Mouse (Mus musculus): ENCODE results near the gene Podxl2. TPM values are rescaled to one million over a fixed set of nuclear protein-coding genes. Genes with fewer than 3 reads are reported as not detected.

The Podxl2 gene
- polyA plus RNA-seq, 1 experiment from 2014 or later, result 10.7 TPM

DNA sequence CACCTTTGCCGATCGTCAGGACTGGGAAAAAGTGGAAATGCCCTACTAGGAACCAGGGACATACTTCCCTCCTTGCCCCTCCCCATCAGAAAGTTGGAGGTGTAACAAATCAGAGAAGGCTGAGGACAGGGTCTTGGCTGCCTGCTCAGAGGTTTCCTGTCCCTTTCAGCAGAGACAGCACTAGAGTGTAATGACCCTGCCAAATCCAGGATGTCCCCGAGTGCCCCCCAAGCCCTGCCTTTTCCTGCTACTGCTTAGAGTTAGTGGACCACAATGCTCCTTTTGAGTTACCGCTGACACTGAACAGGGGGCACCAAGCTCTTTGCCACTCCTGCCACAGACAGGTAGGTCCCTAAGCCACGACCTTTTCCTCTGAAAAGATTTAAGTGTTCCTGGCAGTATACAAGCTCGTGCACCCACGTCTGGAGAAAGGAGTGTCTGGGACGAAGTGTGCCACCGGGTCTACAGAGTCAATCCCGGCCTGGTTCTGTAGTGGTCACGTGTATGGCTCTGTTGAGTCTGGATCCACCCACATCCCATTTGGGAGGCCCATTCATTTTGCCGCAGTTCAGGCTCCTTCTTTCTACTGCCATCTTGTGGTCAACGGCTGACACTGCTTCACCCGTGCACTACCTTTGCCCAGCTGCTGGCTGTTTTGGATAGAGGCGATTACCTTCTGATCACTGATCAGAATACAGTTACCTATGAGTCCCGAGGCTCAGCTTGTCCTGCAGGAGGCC lies 31.7 kb upstream of the Podxl2 start:
- WGBS, result 19% methylated on average over 16 of the region's 16 CpGs
- Histone ChIP-seq H3K4me3 (ENCODE audit: low read depth, low read length) (no peak overlapping the region), H3K27me3 (replicated peaks; ENCODE audit: control insufficient read depth, insufficient read depth, low read length) (no peaks in the 10 kb centered on the region), H3K4me1 (replicated peaks; ENCODE audit: control insufficient read depth, insufficient read depth, low read length) (peaks cover 22% of the 10 kb centered on the region), H3K9me3 (ENCODE audit: control insufficient read depth, low read length) (no peaks in the 10 kb centered on the region), H3K9ac (ENCODE audit: low read depth, low read length) (no peak overlapping the region), H3K4me2 (peak overlapping the region; percentile 28), H3K27ac (ENCODE audit: low read depth, low read length) (no peak overlapping the region), H3K36me3 (ENCODE audit: control insufficient read depth, insufficient read depth, low read length) (peaks cover 11% of the 10 kb centered on the region)
- DNase-seq (ENCODE audit: low spot score), result peak; percentile 69
- ATAC-seq (replicated peaks; ENCODE audit: low FRiP score), result peak; percentile 24; the same call in 1 of the 2 replicates

DNA sequence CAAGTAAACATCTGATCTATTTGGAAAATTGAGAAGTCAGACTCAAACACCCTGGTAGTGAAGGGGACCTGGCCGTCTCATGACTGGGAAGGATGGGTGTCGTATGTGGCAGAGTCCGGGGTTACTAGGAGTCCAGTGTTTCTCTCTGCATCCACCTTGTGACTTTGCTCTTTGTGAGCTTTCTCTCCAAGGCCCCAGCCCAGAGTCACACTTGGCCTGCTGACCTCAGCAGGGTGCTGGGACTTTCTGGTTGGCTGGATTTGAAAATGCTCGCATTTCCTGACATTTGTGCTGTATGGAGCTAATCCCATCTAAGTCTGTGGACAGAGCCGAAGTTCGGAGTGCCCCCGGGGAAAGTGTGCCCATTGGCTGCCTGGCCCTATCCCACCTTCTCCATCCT lies 30.2 kb upstream of the Podxl2 start:
- Histone ChIP-seq H3K4me2 (no peak overlapping the region), H3K27ac (ENCODE audit: low read depth, low read length) (no peak overlapping the region), H3K9ac (ENCODE audit: low read depth, low read length) (no peak overlapping the region), H3K27me3 (replicated peaks; ENCODE audit: control insufficient read depth, insufficient read depth, low read length) (no peaks in the 10 kb centered on the region), H3K4me1 (replicated peaks; ENCODE audit: control insufficient read depth, insufficient read depth, low read length) (peaks cover 29% of the 10 kb centered on the region), H3K36me3 (ENCODE audit: control insufficient read depth, insufficient read depth, low read length) (peaks cover 4% of the 10 kb centered on the region), H3K4me3 (ENCODE audit: low read depth, low read length) (no peak overlapping the region), H3K9me3 (ENCODE audit: control insufficient read depth, low read length) (no peaks in the 10 kb centered on the region)
- ATAC-seq (replicated peaks; ENCODE audit: low FRiP score), result no peak
- 89% methylated on average over 7 of the region's 7 CpGs for WGBS
- DNase-seq (ENCODE audit: low spot score), result no peak

DNA sequence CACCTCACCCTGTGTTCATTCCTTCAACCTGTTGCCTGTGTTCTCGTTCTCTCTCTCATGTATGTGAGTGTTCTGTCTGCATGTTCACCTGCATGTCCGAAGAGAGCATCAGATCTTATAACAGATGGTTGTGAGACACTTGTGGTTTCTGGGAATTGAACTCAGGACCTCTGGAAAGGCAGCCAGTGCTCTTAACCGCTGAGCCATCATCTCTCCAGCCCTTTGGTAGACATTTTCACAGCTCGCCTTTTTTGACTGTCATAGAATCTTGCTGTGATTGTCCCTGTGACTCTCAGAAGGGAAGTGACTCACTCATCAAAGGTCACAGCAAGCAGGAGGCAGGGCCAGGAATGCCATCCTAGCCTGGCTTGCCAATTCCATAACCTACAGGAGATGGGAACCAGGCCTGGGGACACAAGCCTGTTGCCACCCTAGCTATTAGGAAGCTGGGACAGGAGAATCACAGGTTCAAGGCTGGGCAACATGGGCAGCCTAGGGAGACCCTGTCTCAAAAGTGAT lies 29.7 kb upstream of the Podxl2 start:
- ATAC-seq (replicated peaks; ENCODE audit: low FRiP score), result no peak
- Histone ChIP-seq H3K4me3 (ENCODE audit: low read depth, low read length) (no peak overlapping the region), H3K9me3 (ENCODE audit: control insufficient read depth, low read length) (no peaks in the 10 kb centered on the region), H3K27me3 (replicated peaks; ENCODE audit: control insufficient read depth, insufficient read depth, low read length) (no peaks in the 10 kb centered on the region), H3K4me2 (no peak overlapping the region; the same call in 1 of the 2 replicates), H3K36me3 (ENCODE audit: control insufficient read depth, insufficient read depth, low read length) (peaks cover 4% of the 10 kb centered on the region), H3K9ac (ENCODE audit: low read depth, low read length) (no peak overlapping the region), H3K4me1 (replicated peaks; ENCODE audit: control insufficient read depth, insufficient read depth, low read length) (peaks cover 29% of the 10 kb centered on the region), H3K27ac (ENCODE audit: low read depth, low read length) (no peak overlapping the region)
- DNase-seq (ENCODE audit: low spot score), result no peak
- WGBS, result 83% methylated on average over 4 of the region's 4 CpGs

DNA sequence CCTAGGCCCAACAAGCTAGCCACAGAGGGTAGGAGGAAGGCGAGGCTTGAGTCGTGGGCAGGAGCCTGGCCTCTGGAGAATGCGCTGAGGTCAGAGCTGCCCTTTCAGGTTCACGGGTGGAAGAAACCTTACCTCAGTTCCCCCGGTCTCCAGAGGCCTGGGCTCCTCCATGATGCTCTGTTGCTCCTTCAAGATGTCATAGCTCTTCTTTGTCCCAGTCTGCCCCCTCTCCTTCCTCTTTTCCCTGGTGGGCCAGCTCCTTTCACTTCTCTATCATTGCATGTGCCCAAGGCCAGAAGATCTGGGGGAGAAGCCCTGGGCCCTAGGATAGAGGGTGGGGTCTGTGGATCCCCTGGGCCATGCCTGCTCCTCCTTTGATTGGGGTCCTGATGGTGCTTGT lies 28.9 kb upstream of the Podxl2 start:
- H3K4me1 ChIP-seq (replicated peaks; ENCODE audit: control insufficient read depth, insufficient read depth, low read length), result peaks cover 34% of the 10 kb centered on the region
- no peaks in the 10 kb centered on the region; the same call in 1 of the 2 replicates for H3K36me3 ChIP-seq (ENCODE audit: control insufficient read depth, insufficient read depth, low read length)
- H3K27me3 ChIP-seq (replicated peaks; ENCODE audit: control insufficient read depth, insufficient read depth, low read length), result no peaks in the 10 kb centered on the region
- peak overlapping the region; percentile 92 for H3K9ac ChIP-seq (ENCODE audit: low read depth, low read length)
- no peaks in the 10 kb centered on the region for H3K9me3 ChIP-seq (ENCODE audit: control insufficient read depth, low read length)
- peak overlapping the region; percentile 91 for H3K4me2 ChIP-seq
- peak overlapping the region; percentile 89 for H3K4me3 ChIP-seq (ENCODE audit: low read depth, low read length)
- 62% methylated on average over 5 of the region's 5 CpGs for WGBS
- DNase-seq (ENCODE audit: low spot score), result no peak
- ATAC-seq (replicated peaks; ENCODE audit: low FRiP score), result no peak
- no peak overlapping the region for H3K27ac ChIP-seq (ENCODE audit: low read depth, low read length)

DNA sequence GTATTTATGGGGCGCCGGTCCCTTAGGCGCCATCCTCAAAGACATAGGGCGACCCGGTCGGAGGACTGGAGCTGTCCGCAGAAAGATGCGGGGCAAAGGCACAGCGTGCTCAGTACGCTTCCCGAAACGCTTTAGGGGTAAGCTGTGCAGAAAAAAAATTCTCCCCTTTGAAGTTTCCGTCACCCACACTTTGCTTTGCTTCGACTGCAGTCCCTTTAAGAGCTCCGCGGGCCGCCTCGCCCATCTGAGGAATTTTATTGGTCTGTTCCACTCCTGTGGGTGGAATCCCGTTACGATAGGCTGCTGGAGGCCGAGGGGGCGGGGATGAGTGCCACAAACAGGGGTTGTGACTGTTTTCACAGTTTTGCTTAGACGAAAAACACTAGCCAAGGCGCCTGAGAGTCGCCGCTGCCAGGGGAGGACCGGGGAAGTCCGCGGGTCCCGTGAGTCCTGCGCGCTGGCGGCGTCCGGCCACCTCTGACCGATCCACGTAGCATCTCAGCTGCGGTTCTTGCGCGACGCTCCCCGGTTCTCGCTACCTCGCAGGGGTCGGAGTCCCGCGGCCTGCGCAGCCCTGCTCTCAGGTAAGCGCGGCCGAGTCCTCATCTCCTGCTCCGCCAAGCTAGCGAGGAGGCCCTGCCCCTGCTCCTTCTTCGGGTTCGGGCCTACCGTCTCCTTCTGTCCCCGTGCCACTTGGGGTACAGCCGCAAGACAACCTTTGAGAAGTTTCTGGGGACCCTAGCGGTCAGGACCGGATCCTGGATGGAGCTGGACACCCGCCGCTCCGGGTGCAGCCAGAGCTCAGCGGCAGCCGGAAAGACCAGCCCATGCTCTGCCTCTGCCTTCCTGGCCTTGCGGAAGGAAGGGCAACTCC lies 27.3 kb upstream of the Podxl2 start, which contains the start of gene Tpra1:
Tpra1 (plus strand) TSS at position 305 of the 874 bp plus-strand sequence.
- H3K9ac ChIP-seq (ENCODE audit: low read depth, low read length), result peak within 1 kb of the TSS; percentile 92
- H3K27me3 ChIP-seq (replicated peaks; ENCODE audit: control insufficient read depth, insufficient read depth, low read length), result no peaks in the 10 kb centered on the region
- H3K4me1 ChIP-seq (replicated peaks; ENCODE audit: control insufficient read depth, insufficient read depth, low read length), result peaks cover 38% of the 10 kb centered on the region
- peak; percentile 89 for DNase-seq (ENCODE audit: low spot score)
- H3K36me3 ChIP-seq (ENCODE audit: control insufficient read depth, insufficient read depth, low read length), result peaks cover 2% of the 10 kb centered on the region; the same call in 1 of the 2 replicates
- H3K9me3 ChIP-seq (ENCODE audit: control insufficient read depth, low read length), result no peaks in the 10 kb centered on the region
- H3K4me3 ChIP-seq (ENCODE audit: low read depth, low read length), result peak within 1 kb of the TSS; percentile 89
- under 1% methylated on average over 66 of the region's 66 CpGs for WGBS
- peak within 1 kb of the TSS; percentile 91 for H3K4me2 ChIP-seq
- H3K27ac ChIP-seq (ENCODE audit: low read depth, low read length), result peak within 1 kb of the TSS; percentile 88
- ATAC-seq (replicated peaks; ENCODE audit: low FRiP score), result peak; percentile 82

DNA sequence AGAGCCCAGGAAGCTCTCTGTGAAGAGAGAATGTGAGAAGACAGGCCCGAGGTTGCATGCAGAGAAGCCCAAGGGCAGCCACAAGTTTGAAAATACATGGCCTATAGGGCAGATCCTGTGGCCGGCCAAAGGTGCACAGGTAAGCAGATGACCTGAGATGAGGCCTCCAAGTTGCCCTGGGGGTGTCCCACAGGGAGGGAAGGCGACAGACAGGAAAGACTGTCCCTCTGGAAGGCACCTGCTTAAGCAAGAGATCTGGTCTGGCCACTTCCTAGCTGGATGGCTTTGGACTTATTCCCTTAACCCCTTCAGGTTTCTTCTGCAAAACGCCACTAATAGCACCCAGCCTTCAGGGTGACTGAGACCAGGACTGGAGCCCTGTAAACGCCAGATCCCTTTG lies 26.6 kb upstream of the Podxl2 start:
- H3K4me3 ChIP-seq (ENCODE audit: low read depth, low read length), result peak overlapping the region; percentile 89
- peak overlapping the region; percentile 88 for H3K27ac ChIP-seq (ENCODE audit: low read depth, low read length)
- H3K36me3 ChIP-seq (ENCODE audit: control insufficient read depth, insufficient read depth, low read length), result peaks cover 5% of the 10 kb centered on the region
- H3K9ac ChIP-seq (ENCODE audit: low read depth, low read length), result peak overlapping the region; percentile 92
- no peaks in the 10 kb centered on the region for H3K9me3 ChIP-seq (ENCODE audit: control insufficient read depth, low read length)
- ATAC-seq (replicated peaks; ENCODE audit: low FRiP score), result 0 out of 2 replicates have a peak, but pooled peaks have one; percentile 0
- H3K4me2 ChIP-seq, result peak overlapping the region; percentile 91
- H3K27me3 ChIP-seq (replicated peaks; ENCODE audit: control insufficient read depth, insufficient read depth, low read length), result no peaks in the 10 kb centered on the region
- peaks cover 40% of the 10 kb centered on the region for H3K4me1 ChIP-seq (replicated peaks; ENCODE audit: control insufficient read depth, insufficient read depth, low read length)
- WGBS, result 10% methylated on average over 5 of the region's 5 CpGs
- DNase-seq (ENCODE audit: low spot score), result no peak

DNA sequence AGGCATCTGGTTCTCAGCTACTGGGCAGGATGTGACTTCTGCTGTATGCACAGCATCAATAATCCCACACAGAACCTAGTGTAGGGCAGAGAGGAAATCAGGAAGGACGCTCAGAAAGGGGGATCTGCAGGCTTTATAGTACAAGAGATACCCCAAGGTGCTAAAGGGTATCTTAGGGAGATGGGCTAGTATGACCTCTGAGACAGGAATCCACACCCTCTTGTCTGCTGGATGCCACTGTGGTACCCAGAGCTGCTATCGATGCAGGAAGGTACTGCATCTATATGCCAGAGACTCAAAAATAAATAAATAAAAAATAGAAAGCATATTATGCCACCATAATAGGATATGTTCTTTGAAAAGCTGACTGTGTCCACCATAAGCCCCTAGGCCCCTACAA lies 24.8 kb upstream of the Podxl2 start:
- no peak overlapping the region for H3K4me3 ChIP-seq (ENCODE audit: low read depth, low read length)
- H3K27ac ChIP-seq (ENCODE audit: low read depth, low read length), result no peak overlapping the region
- DNase-seq (ENCODE audit: low spot score), result no peak
- no peaks in the 10 kb centered on the region for H3K9me3 ChIP-seq (ENCODE audit: control insufficient read depth, low read length)
- no peak for ATAC-seq (replicated peaks; ENCODE audit: low FRiP score)
- no peaks in the 10 kb centered on the region for H3K27me3 ChIP-seq (replicated peaks; ENCODE audit: control insufficient read depth, insufficient read depth, low read length)
- H3K9ac ChIP-seq (ENCODE audit: low read depth, low read length), result no peak overlapping the region
- H3K4me2 ChIP-seq, result no peak overlapping the region
- peaks cover 19% of the 10 kb centered on the region for H3K36me3 ChIP-seq (ENCODE audit: control insufficient read depth, insufficient read depth, low read length)
- H3K4me1 ChIP-seq (replicated peaks; ENCODE audit: control insufficient read depth, insufficient read depth, low read length), result peaks cover 38% of the 10 kb centered on the region
- 85% methylated on average over 2 of the region's 2 CpGs for WGBS

DNA sequence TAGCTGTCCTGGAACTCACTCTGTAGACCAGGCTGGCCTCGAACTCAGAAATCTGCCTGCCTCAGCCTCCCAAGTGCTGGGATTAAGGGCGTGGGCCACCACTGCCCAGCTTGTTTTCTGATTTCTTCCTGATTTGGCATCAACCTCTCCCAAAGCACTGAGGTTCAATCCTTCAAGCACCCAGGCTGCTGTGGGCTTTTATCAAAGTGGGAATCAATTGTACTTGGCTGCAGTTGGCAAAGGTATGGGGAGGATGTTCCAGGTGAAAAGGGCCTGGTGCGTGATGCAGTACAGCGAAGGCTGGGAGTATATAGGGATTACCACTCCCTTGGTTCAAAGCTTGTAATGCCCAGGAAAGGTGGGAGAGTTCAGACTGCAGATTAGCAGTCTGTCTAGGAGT lies 24.2 kb upstream of the Podxl2 start:
- 0 out of 2 replicates have a peak overlapping the region, but pooled peaks have one; percentile 26 for H3K27ac ChIP-seq (ENCODE audit: low read depth, low read length)
- H3K4me2 ChIP-seq, result peak overlapping the region; percentile 82
- WGBS, result 61% methylated on average over 4 of the region's 4 CpGs
- H3K4me1 ChIP-seq (replicated peaks; ENCODE audit: control insufficient read depth, insufficient read depth, low read length), result peaks cover 37% of the 10 kb centered on the region
- H3K36me3 ChIP-seq (ENCODE audit: control insufficient read depth, insufficient read depth, low read length), result peaks cover 24% of the 10 kb centered on the region
- H3K9ac ChIP-seq (ENCODE audit: low read depth, low read length), result no peak overlapping the region; the same call in 1 of the 2 replicates
- no peaks in the 10 kb centered on the region for H3K9me3 ChIP-seq (ENCODE audit: control insufficient read depth, low read length)
- peak overlapping the region; percentile 93 for H3K4me3 ChIP-seq (ENCODE audit: low read depth, low read length)
- DNase-seq (ENCODE audit: low spot score) (no peak), ATAC-seq (replicated peaks; ENCODE audit: low FRiP score) (no peak)
- no peaks in the 10 kb centered on the region for H3K27me3 ChIP-seq (replicated peaks; ENCODE audit: control insufficient read depth, insufficient read depth, low read length)
